Mouse (Mus musculus) MEL (cell line): ENCODE data around the gene Ttc6.

Experiments
- BHLHE40 ChIP-seq: IDR thresholded peaks from 2 replicates; pipeline ENCODE4 v1.6.1; 2012; ENCODE audit warnings: low read depth, mild to moderate bottlenecking, inconsistent platforms, low read length, improper control_type of control experiment, borderline replicate concordance
- CHD1 ChIP-seq: IDR thresholded peaks from 2 replicates; pipeline ENCODE4 v1.6.1; 2012; ENCODE audit warnings: low read depth, mild to moderate bottlenecking, inconsistent platforms, low read length, improper control_type of control experiment
- CTCF ChIP-seq, 3 experiments: IDR thresholded peaks in 2 of 3; conservative IDR thresholded peaks in 1 of 3; 2 replicates each; pipeline ENCODE4 v1.5.1; 2011 to 2012; ENCODE audit warnings: low read length in 3 of 3, low read depth in 2 of 3, mild to moderate bottlenecking in 2 of 3, improper control_type of control experiment in 1 of 3, inconsistent platforms in 1 of 3, mixed read lengths in 1 of 3, moderate library complexity in 1 of 3; ENCODE audit not compliant: control insufficient read depth in 1 of 3, insufficient read depth in 1 of 3, poor library complexity in 1 of 3, severe bottlenecking in 1 of 3
- E2F4 ChIP-seq: IDR thresholded peaks from 2 replicates; pipeline ENCODE4 v1.6.1; 2011; ENCODE audit warnings: low read depth, low read length, improper control_type of control experiment, borderline replicate concordance
- EP300 ChIP-seq, 2 experiments: IDR thresholded peaks; 2 replicates each; pipeline ENCODE4 v1.6.1; 2011; ENCODE audit warnings: improper control_type of control experiment in 2 of 2, low read length in 2 of 2, low read depth in 1 of 2, mild to moderate bottlenecking in 1 of 2
- KAT2A ChIP-seq: conservative IDR thresholded peaks from 2 replicates; pipeline ENCODE4 v1.6.1; 2012; ENCODE audit warnings: low read depth, low read length, improper control_type of control experiment, inconsistent platforms
- NELFE ChIP-seq: IDR thresholded peaks from 2 replicates; pipeline ENCODE4 v1.6.1; 2011; ENCODE audit warnings: low read depth, low read length, improper control_type of control experiment
- POLR2A ChIP-seq, 2 experiments: IDR thresholded peaks; 2 replicates each; pipeline ENCODE4 v1.6.1; 2011 to 2012; ENCODE audit warnings: low read length in 2 of 2, mild to moderate bottlenecking in 2 of 2, control low read depth in 1 of 2, improper control_type of control experiment in 1 of 2, low read depth in 1 of 2, moderate library complexity in 1 of 2; ENCODE audit not compliant: control insufficient read depth in 1 of 2, insufficient read depth in 1 of 2, poor library complexity in 1 of 2
- RCOR1 ChIP-seq: IDR thresholded peaks from 2 replicates; pipeline ENCODE4 v1.6.1; 2012; ENCODE audit warnings: low read depth, mild to moderate bottlenecking, inconsistent platforms, low read length, improper control_type of control experiment
- USF1 ChIP-seq: IDR thresholded peaks from 2 replicates; pipeline ENCODE4 v1.6.1; 2014; ENCODE audit warnings: low read depth, mild to moderate bottlenecking, inconsistent platforms, low read length, improper control_type of control experiment, moderate library complexity
- ZC3H11A ChIP-seq: IDR thresholded peaks from 2 replicates; pipeline ENCODE4 v1.6.1; 2012; ENCODE audit warnings: low read depth, mild to moderate bottlenecking, inconsistent platforms, low read length, improper control_type of control experiment
- ZNF384 ChIP-seq: IDR thresholded peaks from 2 replicates; pipeline ENCODE4 v1.6.1; 2012; ENCODE audit warnings: low read depth, mild to moderate bottlenecking, inconsistent platforms, low read length, improper control_type of control experiment

- TF ChIP-seq POLR2A (IDR thresholded peaks at IDR 0.05; ENCODE audit: control insufficient read depth in 1 of 2, insufficient read depth in 1 of 2, low read depth in 1 of 2, low read length in 2 of 2, poor library complexity in 1 of 2) (no peak), CTCF (IDR thresholded peaks at IDR 0.05 in 2 of 3, conservative IDR thresholded peaks at IDR 0.05 in 1 of 3; ENCODE audit: control insufficient read depth in 1 of 3, insufficient read depth in 1 of 3, low read depth in 2 of 3, low read length in 3 of 3, poor library complexity in 1 of 3, severe bottlenecking in 1 of 3) (no peak), USF1 (no peak), RCOR1 (no peak), CHD1 (no peak), EP300 (IDR thresholded peaks at IDR 0.05; ENCODE audit: low read depth in 1 of 2, low read length in 2 of 2) (no peak), NELFE (no peak), BHLHE40 (no peak), KAT2A (no peak), ZNF384 (no peak), ZC3H11A (no peak), E2F4 (no peak)
Measured at GRCm38 (mm10) chr12:57542746-57543626, 20.9 kb upstream of the Ttc6 start.
